Mouse (Mus musculus) MEL (cell line): ENCODE results near the gene Krtap19-1.

ENCODE experiments used
- BHLHE40 ChIP-seq: IDR thresholded peaks from 2 replicates; pipeline ENCODE4 v1.6.1; 2012; ENCODE audit warnings: low read depth, mild to moderate bottlenecking, inconsistent platforms, low read length, improper control_type of control experiment, borderline replicate concordance
- CTCF ChIP-seq, 3 experiments: IDR thresholded peaks in 2 of 3; conservative IDR thresholded peaks in 1 of 3; 2 replicates each; pipeline ENCODE4 v1.5.1; 2011 to 2012; ENCODE audit warnings: low read length in 3 of 3, low read depth in 2 of 3, mild to moderate bottlenecking in 2 of 3, improper control_type of control experiment in 1 of 3, inconsistent platforms in 1 of 3, mixed read lengths in 1 of 3, moderate library complexity in 1 of 3; ENCODE audit not compliant: control insufficient read depth in 1 of 3, insufficient read depth in 1 of 3, poor library complexity in 1 of 3, severe bottlenecking in 1 of 3
- ETS1 ChIP-seq: IDR thresholded peaks from 2 replicates; pipeline ENCODE4 v1.6.1; 2012; ENCODE audit warnings: low read depth, mild to moderate bottlenecking, inconsistent platforms, low read length, improper control_type of control experiment, moderate library complexity
- POLR2A ChIP-seq, 2 experiments: IDR thresholded peaks; 2 replicates each; pipeline ENCODE4 v1.6.1; 2011 to 2012; ENCODE audit warnings: low read length in 2 of 2, mild to moderate bottlenecking in 2 of 2, control low read depth in 1 of 2, improper control_type of control experiment in 1 of 2, low read depth in 1 of 2, moderate library complexity in 1 of 2; ENCODE audit not compliant: control insufficient read depth in 1 of 2, insufficient read depth in 1 of 2, poor library complexity in 1 of 2
- SMC3 ChIP-seq: IDR thresholded peaks from 2 replicates; pipeline ENCODE4 v1.6.1; 2011; ENCODE audit warnings: low read depth, low read length, improper control_type of control experiment
- UBTF ChIP-seq: IDR thresholded peaks from 2 replicates; pipeline ENCODE4 v1.6.1; 2012; ENCODE audit warnings: low read depth, mild to moderate bottlenecking, inconsistent platforms, low read length, improper control_type of control experiment, moderate library complexity, borderline replicate concordance; ENCODE audit not compliant: insufficient read depth
- USF2 ChIP-seq, 2 experiments: IDR thresholded peaks; 2 replicates each; pipeline ENCODE4 v1.6.1; 2011 to 2012; ENCODE audit warnings: improper control_type of control experiment in 2 of 2, low read length in 2 of 2, borderline replicate concordance in 1 of 2, inconsistent platforms in 1 of 2, low read depth in 1 of 2, mild to moderate bottlenecking in 1 of 2; ENCODE audit not compliant: insufficient read depth in 1 of 2

- TF ChIP-seq BHLHE40 = no peak
- no peak for TF ChIP-seq POLR2A (IDR thresholded peaks at IDR 0.05; ENCODE audit: control insufficient read depth in 1 of 2, insufficient read depth in 1 of 2, low read depth in 1 of 2, low read length in 2 of 2, poor library complexity in 1 of 2)
- no peak for TF ChIP-seq UBTF
- no peak for TF ChIP-seq CTCF (IDR thresholded peaks at IDR 0.05 in 2 of 3, conservative IDR thresholded peaks at IDR 0.05 in 1 of 3; ENCODE audit: control insufficient read depth in 1 of 3, insufficient read depth in 1 of 3, low read depth in 2 of 3, low read length in 3 of 3, poor library complexity in 1 of 3, severe bottlenecking in 1 of 3)
- TF ChIP-seq USF2 (IDR thresholded peaks at IDR 0.05; ENCODE audit: borderline replicate concordance in 1 of 2, insufficient read depth in 1 of 2, low read depth in 1 of 2, low read length in 2 of 2) = no peak
- no peak for TF ChIP-seq ETS1
- no peak for TF ChIP-seq SMC3
Measured at GRCm38 (mm10) chr16:88847363-88847762, 21.8 kb downstream of the Krtap19-1 start.
